Mouse (Mus musculus): ENCODE results near the gene A330070K13Rik.

Gene A330070K13Rik

GRCm38 (mm10) chr5:130329889-130330288 lies 54.5 kb downstream of the A330070K13Rik start:
- DNase-seq (ENCODE audit: low read depth, low spot score): no peak
